Mouse (Mus musculus): Measurements from ENCODE around the gene Wdr90. TPM values are rescaled to one million over a fixed set of nuclear protein-coding genes. Genes with fewer than 3 reads are reported as not detected.
A peak's percentile ranks its signal among the peaks of the same experiment; 100 is the strongest.

The Wdr90 gene
- polyA plus RNA-seq, 1 experiment from 2014 or later: 22.4 TPM

GRCm38 (mm10) chr17:25833291-25833663 is 28.0 kb downstream of the Wdr90 start, which contains the start of gene Stub1:
Stub1 (minus strand) TSS chr17:25833404.
- no peaks in the 10 kb centered on the region for H3K9me3 ChIP-seq
- peak within 1 kb of the TSS; percentile 91 for H3K9ac ChIP-seq (replicated peaks)
- peaks cover 38% of the 10 kb centered on the region for H3K36me3 ChIP-seq
- H3K27me3 ChIP-seq: no peaks in the 10 kb centered on the region
- ATAC-seq: no peak
- peaks cover 83% of the 10 kb centered on the region for H3K4me1 ChIP-seq (replicated peaks)
- WGBS: under 1% methylated on average over 24 of the region's 24 CpGs
- peak within 1 kb of the TSS; percentile 98 for H3K4me2 ChIP-seq (replicated peaks)
- peak within 1 kb of the TSS; percentile 95 for H3K27ac ChIP-seq
- H3K4me3 ChIP-seq (replicated peaks): peak within 1 kb of the TSS; percentile 88

- H3K9me3 ChIP-seq: no peaks in the 10 kb centered on the region
- H3K9ac ChIP-seq (replicated peaks): peak overlapping the region; percentile 91
- peak overlapping the region; percentile 88 for H3K4me3 ChIP-seq (replicated peaks)
- under 1% methylated on average over 73 of the region's 77 CpGs for WGBS
- H3K4me2 ChIP-seq (replicated peaks): peak overlapping the region; percentile 98
- H3K36me3 ChIP-seq: peaks cover 38% of the 10 kb centered on the region
- no peaks in the 10 kb centered on the region for H3K27me3 ChIP-seq
- peak; percentile 89 for ATAC-seq
- H3K27ac ChIP-seq: peak overlapping the region; percentile 95
- H3K4me1 ChIP-seq (replicated peaks): peaks cover 83% of the 10 kb centered on the region
Observed at GRCm38 (mm10) chr17:25832436-25833290, 28.6 kb downstream of the Wdr90 start.

- 65% methylated on average over 21 of the region's 21 CpGs for WGBS
- no peaks in the 10 kb centered on the region for H3K27me3 ChIP-seq
- H3K4me1 ChIP-seq (replicated peaks): peaks cover 83% of the 10 kb centered on the region
- no peaks in the 10 kb centered on the region for H3K9me3 ChIP-seq
- peaks cover 48% of the 10 kb centered on the region for H3K36me3 ChIP-seq
- H3K4me2 ChIP-seq (replicated peaks): peak overlapping the region; percentile 98
- no peak for ATAC-seq
- peak overlapping the region; percentile 91 for H3K9ac ChIP-seq (replicated peaks)
- H3K27ac ChIP-seq: peak overlapping the region; percentile 95; the same call in 1 of the 2 replicates
- H3K4me3 ChIP-seq (replicated peaks): peak overlapping the region; percentile 88
Observed at GRCm38 (mm10) chr17:25831451-25832281, 29.6 kb downstream of the Wdr90 start.

- H3K9me3 ChIP-seq: no peaks in the 10 kb centered on the region
- H3K27me3 ChIP-seq: no peaks in the 10 kb centered on the region
- H3K9ac ChIP-seq (replicated peaks): peak overlapping the region; percentile 91; the same call in 1 of the 2 replicates
- no peak for ATAC-seq
- H3K36me3 ChIP-seq: peaks cover 55% of the 10 kb centered on the region
- peak overlapping the region; percentile 98 for H3K4me2 ChIP-seq (replicated peaks)
- 87% methylated on average over 14 of the region's 14 CpGs for WGBS
- H3K4me3 ChIP-seq (replicated peaks): peak overlapping the region; percentile 53
- H3K4me1 ChIP-seq (replicated peaks): peaks cover 83% of the 10 kb centered on the region
- no peak overlapping the region for H3K27ac ChIP-seq
Observed at GRCm38 (mm10) chr17:25830806-25831431, 30.4 kb downstream of the Wdr90 start.

GRCm38 (mm10) chr17:25830200-25830753 is 31.0 kb downstream of the Wdr90 start:
- WGBS: 88% methylated on average over 4 of the region's 4 CpGs
- Histone ChIP-seq H3K36me3 (peaks cover 58% of the 10 kb centered on the region), H3K4me1 (replicated peaks) (peaks cover 82% of the 10 kb centered on the region), H3K4me2 (replicated peaks) (peak overlapping the region; percentile 98), H3K27ac (no peak overlapping the region), H3K9ac (replicated peaks) (no peak overlapping the region), H3K9me3 (no peaks in the 10 kb centered on the region), H3K27me3 (no peaks in the 10 kb centered on the region), H3K4me3 (replicated peaks) (peak overlapping the region; percentile 53)
- no peak for ATAC-seq

- Histone ChIP-seq H3K27ac (peak overlapping the region; percentile 92), H3K4me1 (replicated peaks) (peaks cover 82% of the 10 kb centered on the region), H3K4me3 (replicated peaks) (peak overlapping the region; percentile 53), H3K36me3 (peaks cover 51% of the 10 kb centered on the region), H3K9me3 (no peaks in the 10 kb centered on the region), H3K4me2 (replicated peaks) (peak overlapping the region; percentile 95), H3K27me3 (no peaks in the 10 kb centered on the region), H3K9ac (replicated peaks) (peak overlapping the region; percentile 81)
- no peak for ATAC-seq
- WGBS: 47% methylated on average over 8 of the region's 8 CpGs
Observed at GRCm38 (mm10) chr17:25829558-25830017, 31.7 kb downstream of the Wdr90 start.

- under 1% methylated on average over 32 of the region's 32 CpGs for WGBS
- peak; percentile 58 for ATAC-seq
Observed at GRCm38 (mm10) chr17:25828712-25829557, 32.4 kb downstream of the Wdr90 start, which contains the start of gene Jmjd8. Jmjd8 (plus strand) TSS chr17:25828867.

GRCm38 (mm10) chr17:25828223-25828594 is 33.1 kb downstream of the Wdr90 start:
- no peaks in the 10 kb centered on the region for H3K27me3 ChIP-seq
- no peak for ATAC-seq
- 87% methylated on average over 8 of the region's 8 CpGs for WGBS
- H3K4me2 ChIP-seq (replicated peaks): peak overlapping the region; percentile 95
- peak overlapping the region; percentile 92 for H3K27ac ChIP-seq
- no peaks in the 10 kb centered on the region for H3K9me3 ChIP-seq
- peaks cover 79% of the 10 kb centered on the region for H3K4me1 ChIP-seq (replicated peaks)
- H3K36me3 ChIP-seq: peaks cover 51% of the 10 kb centered on the region
- H3K9ac ChIP-seq (replicated peaks): peak overlapping the region; percentile 81
- peak overlapping the region; percentile 53 for H3K4me3 ChIP-seq (replicated peaks)

More at GRCm38 (mm10) chr17:25828712-25829557, 32.4 kb downstream of the Wdr90 start, which contains the start of gene Jmjd8:
- Histone ChIP-seq H3K27ac (peak within 1 kb of the TSS; percentile 92), H3K9me3 (no peaks in the 10 kb centered on the region), H3K4me1 (replicated peaks) (peaks cover 82% of the 10 kb centered on the region), H3K4me3 (replicated peaks) (peak within 1 kb of the TSS; percentile 53), H3K4me2 (replicated peaks) (peak within 1 kb of the TSS; percentile 95), H3K36me3 (peaks cover 51% of the 10 kb centered on the region), H3K27me3 (no peaks in the 10 kb centered on the region), H3K9ac (replicated peaks) (peak within 1 kb of the TSS; percentile 81)

GRCm38 (mm10) chr17:25827546-25828222 is 33.6 kb downstream of the Wdr90 start:
- H3K36me3 ChIP-seq: peaks cover 51% of the 10 kb centered on the region
- WGBS: 92% methylated on average over 22 of the region's 22 CpGs
- H3K4me3 ChIP-seq (replicated peaks): peak overlapping the region; percentile 53; the same call in 1 of the 2 replicates
- peaks cover 82% of the 10 kb centered on the region for H3K4me1 ChIP-seq (replicated peaks)
- no peaks in the 10 kb centered on the region for H3K27me3 ChIP-seq
- H3K4me2 ChIP-seq (replicated peaks): peak overlapping the region; percentile 95; the same call in 1 of the 2 replicates
- no peak for ATAC-seq
- H3K27ac ChIP-seq: no peak overlapping the region
- H3K9me3 ChIP-seq: no peaks in the 10 kb centered on the region
- H3K9ac ChIP-seq (replicated peaks): no peak overlapping the region; the same call in none of the 2 replicates

- Histone ChIP-seq H3K36me3 (peaks cover 51% of the 10 kb centered on the region), H3K9ac (replicated peaks) (no peak overlapping the region; the same call in 1 of the 2 replicates), H3K4me3 (replicated peaks) (no peak overlapping the region), H3K27me3 (no peaks in the 10 kb centered on the region), H3K9me3 (no peaks in the 10 kb centered on the region), H3K4me1 (replicated peaks) (peaks cover 81% of the 10 kb centered on the region), H3K27ac (no peak overlapping the region), H3K4me2 (replicated peaks) (no peak overlapping the region)
- ATAC-seq: no peak
- 95% methylated on average over 13 of the region's 13 CpGs for WGBS
Observed at GRCm38 (mm10) chr17:25827011-25827410, 34.3 kb downstream of the Wdr90 start.

Measured in midbrain, embryonic 13.5 days (tissue).